Mouse (Mus musculus): ENCODE data around the gene AU040320. TPM values are rescaled to one million over a fixed set of nuclear protein-coding genes. Genes with fewer than 3 reads are reported as not detected.

AU040320 gene
- polyA plus RNA-seq, 1 experiment from 2014 or later, result 26.2 TPM

GRCm38 (mm10) chr4:126746194-126746840 lies 7.0 kb upstream of the AU040320 start:
- no peak overlapping the region for H3K4me2 ChIP-seq
- no peak overlapping the region for H3K9ac ChIP-seq (ENCODE audit: low read length)
- H3K27me3 ChIP-seq (ENCODE audit: control insufficient read depth, insufficient read depth, low read length), result peaks cover 25% of the 10 kb centered on the region
- WGBS, result 83% methylated on average over 10 of the region's 10 CpGs
- no peak overlapping the region for H3K4me3 ChIP-seq (ENCODE audit: low read depth, low read length)
- DNase-seq (ENCODE audit: low spot score, missing footprints) (no peak), ATAC-seq (ENCODE audit: low FRiP score) (no peak)
- H3K36me3 ChIP-seq (ENCODE audit: control insufficient read depth, insufficient read depth, low read length), result peaks cover 9% of the 10 kb centered on the region; the same call in 1 of the 2 replicates
- no peak overlapping the region for H3K27ac ChIP-seq (ENCODE audit: low read depth, low read length)
- no peaks in the 10 kb centered on the region for H3K9me3 ChIP-seq (ENCODE audit: control insufficient read depth, low read length)
- peaks cover 8% of the 10 kb centered on the region for H3K4me1 ChIP-seq (ENCODE audit: control insufficient read depth, insufficient read depth, low read length)

- peaks cover 9% of the 10 kb centered on the region; the same call in 1 of the 2 replicates for H3K36me3 ChIP-seq (ENCODE audit: control insufficient read depth, insufficient read depth, low read length)
- ATAC-seq (ENCODE audit: low FRiP score) (no peak), DNase-seq (ENCODE audit: low spot score, missing footprints) (no peak)
- no peak overlapping the region for H3K27ac ChIP-seq (ENCODE audit: low read depth, low read length)
- peaks cover 18% of the 10 kb centered on the region for H3K4me1 ChIP-seq (ENCODE audit: control insufficient read depth, insufficient read depth, low read length)
- no peaks in the 10 kb centered on the region for H3K9me3 ChIP-seq (ENCODE audit: control insufficient read depth, low read length)
- peaks cover 8% of the 10 kb centered on the region for H3K27me3 ChIP-seq (ENCODE audit: control insufficient read depth, insufficient read depth, low read length)
- H3K4me2 ChIP-seq, result no peak overlapping the region
- H3K4me3 ChIP-seq (ENCODE audit: low read depth, low read length), result no peak overlapping the region
- 93% methylated on average over 8 of the region's 8 CpGs for WGBS
- H3K9ac ChIP-seq (ENCODE audit: low read length), result no peak overlapping the region
Measured at GRCm38 (mm10) chr4:126748381-126748780, 5.0 kb upstream of the AU040320 start.

GRCm38 (mm10) chr4:126749553-126749952 lies 3.8 kb upstream of the AU040320 start:
- DNase-seq (ENCODE audit: low spot score, missing footprints) (no peak), ATAC-seq (ENCODE audit: low FRiP score) (no peak)
- Histone ChIP-seq H3K36me3 (ENCODE audit: control insufficient read depth, insufficient read depth, low read length) (peaks cover 9% of the 10 kb centered on the region; the same call in 1 of the 2 replicates), H3K4me2 (no peak overlapping the region), H3K9me3 (ENCODE audit: control insufficient read depth, low read length) (no peaks in the 10 kb centered on the region), H3K9ac (ENCODE audit: low read length) (no peak overlapping the region), H3K4me1 (ENCODE audit: control insufficient read depth, insufficient read depth, low read length) (peaks cover 17% of the 10 kb centered on the region), H3K4me3 (ENCODE audit: low read depth, low read length) (no peak overlapping the region), H3K27me3 (ENCODE audit: control insufficient read depth, insufficient read depth, low read length) (no peaks in the 10 kb centered on the region; the same call in 1 of the 2 replicates), H3K27ac (ENCODE audit: low read depth, low read length) (no peak overlapping the region)
- WGBS, result 93% methylated on average over 11 of the region's 11 CpGs

- WGBS, result 92% methylated on average over 26 of the region's 26 CpGs
- DNase-seq (ENCODE audit: low spot score, missing footprints) (no peak), ATAC-seq (ENCODE audit: low FRiP score) (no peak)
- Histone ChIP-seq H3K9me3 (ENCODE audit: control insufficient read depth, low read length) (no peaks in the 10 kb centered on the region), H3K36me3 (ENCODE audit: control insufficient read depth, insufficient read depth, low read length) (peaks cover 6% of the 10 kb centered on the region; the same call in 1 of the 2 replicates), H3K4me1 (ENCODE audit: control insufficient read depth, insufficient read depth, low read length) (peaks cover 20% of the 10 kb centered on the region), H3K4me3 (ENCODE audit: low read depth, low read length) (no peak overlapping the region), H3K4me2 (no peak overlapping the region), H3K9ac (ENCODE audit: low read length) (no peak overlapping the region), H3K27ac (ENCODE audit: low read depth, low read length) (no peak overlapping the region), H3K27me3 (ENCODE audit: control insufficient read depth, insufficient read depth, low read length) (no peaks in the 10 kb centered on the region; the same call in 1 of the 2 replicates)
Measured at GRCm38 (mm10) chr4:126750046-126750683, 3.2 kb upstream of the AU040320 start.

GRCm38 (mm10) chr4:126750863-126751555 lies 2.3 kb upstream of the AU040320 start:
- Histone ChIP-seq H3K4me2 (peak overlapping the region; percentile 85; the same call in 1 of the 2 replicates), H3K9me3 (ENCODE audit: control insufficient read depth, low read length) (no peaks in the 10 kb centered on the region), H3K4me3 (ENCODE audit: low read depth, low read length) (no peak overlapping the region), H3K4me1 (ENCODE audit: control insufficient read depth, insufficient read depth, low read length) (peaks cover 20% of the 10 kb centered on the region), H3K27ac (ENCODE audit: low read depth, low read length) (no peak overlapping the region), H3K36me3 (ENCODE audit: control insufficient read depth, insufficient read depth, low read length) (peaks cover 6% of the 10 kb centered on the region; the same call in 1 of the 2 replicates), H3K9ac (ENCODE audit: low read length) (no peak overlapping the region), H3K27me3 (ENCODE audit: control insufficient read depth, insufficient read depth, low read length) (no peaks in the 10 kb centered on the region)
- ATAC-seq (ENCODE audit: low FRiP score), result no peak
- 75% methylated on average over 8 of the region's 8 CpGs for WGBS
- no peak for DNase-seq (ENCODE audit: low spot score, missing footprints)

- ATAC-seq (ENCODE audit: low FRiP score) (no peak), DNase-seq (ENCODE audit: low spot score, missing footprints) (no peak)
- no peaks in the 10 kb centered on the region for H3K9me3 ChIP-seq (ENCODE audit: control insufficient read depth, low read length)
- H3K27ac ChIP-seq (ENCODE audit: low read depth, low read length), result no peak overlapping the region
- H3K9ac ChIP-seq (ENCODE audit: low read length), result peak overlapping the region; percentile 93; the same call in 1 of the 2 replicates
- peak overlapping the region; percentile 89 for H3K4me3 ChIP-seq (ENCODE audit: low read depth, low read length)
- 43% methylated on average over 10 of the region's 10 CpGs for WGBS
- H3K27me3 ChIP-seq (ENCODE audit: control insufficient read depth, insufficient read depth, low read length), result no peaks in the 10 kb centered on the region
- H3K4me2 ChIP-seq, result peak overlapping the region; percentile 85
- H3K4me1 ChIP-seq (ENCODE audit: control insufficient read depth, insufficient read depth, low read length), result peaks cover 20% of the 10 kb centered on the region
- H3K36me3 ChIP-seq (ENCODE audit: control insufficient read depth, insufficient read depth, low read length), result peaks cover 6% of the 10 kb centered on the region; the same call in 1 of the 2 replicates
Measured at GRCm38 (mm10) chr4:126751556-126752023, 1.8 kb upstream of the AU040320 start.

- no peak for ATAC-seq (ENCODE audit: low FRiP score)
- 1% methylated on average over 11 of the region's 13 CpGs for WGBS
Measured at GRCm38 (mm10) chr4:126752024-126752607, 1.2 kb upstream of the AU040320 start.

GRCm38 (mm10) chr4:126752608-126753141 lies 669 bp upstream of the AU040320 start:
- DNase-seq (ENCODE audit: low spot score, missing footprints) (peak; percentile 97), ATAC-seq (ENCODE audit: low FRiP score) (peak; percentile 15)
- H3K27me3 ChIP-seq (ENCODE audit: control insufficient read depth, insufficient read depth, low read length), result no peaks in the 10 kb centered on the region
- peak overlapping the region; percentile 85 for H3K4me2 ChIP-seq
- peaks cover 6% of the 10 kb centered on the region; the same call in 1 of the 2 replicates for H3K36me3 ChIP-seq (ENCODE audit: control insufficient read depth, insufficient read depth, low read length)
- peak overlapping the region; percentile 93 for H3K9ac ChIP-seq (ENCODE audit: low read length)
- H3K4me3 ChIP-seq (ENCODE audit: low read depth, low read length), result peak overlapping the region; percentile 89
- peaks cover 20% of the 10 kb centered on the region for H3K4me1 ChIP-seq (ENCODE audit: control insufficient read depth, insufficient read depth, low read length)
- under 1% methylated on average over 23 of the region's 23 CpGs for WGBS
- peak overlapping the region; percentile 95 for H3K27ac ChIP-seq (ENCODE audit: low read depth, low read length)
- H3K9me3 ChIP-seq (ENCODE audit: control insufficient read depth, low read length), result no peaks in the 10 kb centered on the region

More at GRCm38 (mm10) chr4:126752024-126752607, 1.2 kb upstream of the AU040320 start:
- H3K4me1 ChIP-seq (ENCODE audit: control insufficient read depth, insufficient read depth, low read length), result peaks cover 20% of the 10 kb centered on the region
- H3K4me3 ChIP-seq (ENCODE audit: low read depth, low read length), result peak overlapping the region; percentile 89
- H3K36me3 ChIP-seq (ENCODE audit: control insufficient read depth, insufficient read depth, low read length), result peaks cover 6% of the 10 kb centered on the region; the same call in 1 of the 2 replicates
- no peak overlapping the region; the same call in 1 of the 2 replicates for H3K27ac ChIP-seq (ENCODE audit: low read depth, low read length)
- H3K9me3 ChIP-seq (ENCODE audit: control insufficient read depth, low read length), result no peaks in the 10 kb centered on the region
- H3K4me2 ChIP-seq, result peak overlapping the region; percentile 85
- no peaks in the 10 kb centered on the region for H3K27me3 ChIP-seq (ENCODE audit: control insufficient read depth, insufficient read depth, low read length)
- peak; percentile 85 for DNase-seq (ENCODE audit: low spot score, missing footprints)
- H3K9ac ChIP-seq (ENCODE audit: low read length), result peak overlapping the region; percentile 93
